Mouse (Mus musculus) neural tube, embryonic 13.5 days (tissue): ENCODE results near the gene Uhrf1bp1l. TPM values are rescaled to one million over a fixed set of nuclear protein-coding genes. Genes with fewer than 3 reads are reported as not detected.
"Not testable (repeated sequence)": the region's sequence is repeated elsewhere in the genome, so short reads cannot be mapped to it uniquely, and the experiment has no call there.

ENCODE experiments used
- ATAC-seq: fragments of 200-750 bp; cut with Nextera tagmentation; 2 replicates; pipeline ENCODE4 v1.8.0; 2017; ENCODE audit warnings: low read depth, mild to moderate bottlenecking, moderate TSS enrichment, moderate library complexity
- H3K27ac ChIP-seq: fragments of 300-500 bp; sonication (generic); replicated peaks from 2 replicates; pipeline ENCODE4 v1.5.1; 2015; ENCODE audit warnings: moderate library complexity, mild to moderate bottlenecking, inconsistent platforms
- H3K27me3 ChIP-seq: fragments of 300-500 bp; sonication (generic); 2 replicates; pipeline ENCODE4 v1.6.1; 2015; ENCODE audit warnings: mild to moderate bottlenecking, inconsistent platforms
- H3K36me3 ChIP-seq: fragments of 300-500 bp; sonication (generic); 2 replicates; pipeline ENCODE4 v1.6.1; 2015; ENCODE audit warnings: mild to moderate bottlenecking, inconsistent platforms
- H3K4me1 ChIP-seq: fragments of 300-500 bp; sonication (generic); replicated peaks from 2 replicates; pipeline ENCODE4 v1.6.1; 2015; ENCODE audit warnings: inconsistent platforms
- H3K4me2 ChIP-seq: fragments of 300-500 bp; sonication (generic); 2 replicates; pipeline ENCODE4 v1.6.1; 2015; ENCODE audit warnings: inconsistent platforms, mild to moderate bottlenecking, moderate library complexity
- H3K4me3 ChIP-seq: fragments of 300-500 bp; sonication (generic); 2 replicates; pipeline ENCODE4 v1.5.1; 2015; ENCODE audit warnings: mild to moderate bottlenecking, inconsistent platforms
- H3K9ac ChIP-seq: fragments of 300-500 bp; sonication (generic); 2 replicates; pipeline ENCODE4 v1.6.1; 2015; ENCODE audit warnings: moderate library complexity, mild to moderate bottlenecking, inconsistent platforms
- H3K9me3 ChIP-seq: fragments of 300-500 bp; sonication (generic); 2 replicates; pipeline ENCODE4 v1.6.1; 2016; ENCODE audit warnings: inconsistent platforms
- WGBS: fragments of 180-500 bp; shearing (Covaris S2); methylation state at CpG from one replicate; pipeline ENCODE4 v1.1.7; 2015; 5-methylcytosine and 5-hydroxymethylcytosine counted together
- polyA plus RNA-seq: library from polyadenylated mRNA; unstranded; fragments of >200 nt; fragmentation: Nextera tagmentation; extraction: Ambion mirVana; gene quantifications from 2 replicates; pipeline ENCODE4 v1.2.1, GENCODE M21; 2015

Gene Uhrf1bp1l
- polyA plus RNA-seq = 31.2 and 31.3 TPM in 2 replicates

DNA sequence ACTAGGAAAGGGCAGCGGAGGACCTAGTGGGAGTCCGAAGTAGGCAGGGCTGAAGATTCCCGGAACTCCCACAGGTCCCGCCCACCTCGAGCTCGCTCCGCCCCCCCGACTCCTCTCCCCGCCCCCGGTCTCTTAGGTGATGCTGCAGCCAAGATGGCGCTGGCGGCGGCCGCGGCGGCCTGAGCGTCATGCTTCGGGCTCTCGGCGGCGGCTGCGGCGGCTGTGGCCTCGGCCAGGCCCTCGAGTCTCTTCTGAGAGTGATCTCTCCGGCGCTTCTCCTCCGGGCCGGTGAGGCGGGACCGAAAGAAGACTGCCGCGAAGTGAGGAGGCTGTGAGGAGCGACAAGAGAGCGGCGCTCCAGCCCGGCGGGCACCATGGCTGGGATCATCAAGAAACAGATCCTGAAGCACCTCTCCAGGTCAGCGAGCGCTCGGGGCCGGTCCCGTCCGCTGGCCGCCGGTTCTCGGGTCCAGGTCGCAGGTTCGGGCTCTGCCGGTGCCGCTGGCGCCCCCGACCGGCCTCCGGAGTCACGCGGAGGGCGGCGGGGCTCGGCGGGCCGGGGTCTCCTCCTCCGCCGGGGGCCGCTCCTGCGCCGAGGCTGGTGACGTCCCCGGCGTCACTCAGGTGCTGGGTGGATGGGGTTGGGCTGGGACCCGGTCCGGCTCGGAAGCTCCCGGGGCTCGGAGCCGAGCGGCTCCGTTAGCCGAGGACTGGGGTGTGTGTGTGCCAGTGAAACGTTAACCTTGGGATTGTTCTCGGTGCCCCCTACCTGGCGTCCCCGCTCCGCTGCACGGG, at the start of gene Uhrf1bp1l:
Gene Uhrf1bp1l, plus strand, starts transcription at position 121 of the 795 bp plus-strand sequence.
- ATAC-seq = peak; percentile 97
- peak within 1 kb of the TSS; percentile 91 for H3K9ac ChIP-seq
- no peaks in the 10 kb centered on the region for H3K36me3 ChIP-seq
- H3K4me1 ChIP-seq = peaks cover 17% of the 10 kb centered on the region
- H3K27ac ChIP-seq = peak within 1 kb of the TSS; percentile 95
- no peaks in the 10 kb centered on the region for H3K27me3 ChIP-seq
- H3K4me2 ChIP-seq = peak within 1 kb of the TSS; percentile 76
- H3K9me3 ChIP-seq = no peaks in the 10 kb centered on the region
- under 1% methylated on average over 79 of the region's 85 CpGs for WGBS
- peak within 1 kb of the TSS; percentile 92 for H3K4me3 ChIP-seq

DNA sequence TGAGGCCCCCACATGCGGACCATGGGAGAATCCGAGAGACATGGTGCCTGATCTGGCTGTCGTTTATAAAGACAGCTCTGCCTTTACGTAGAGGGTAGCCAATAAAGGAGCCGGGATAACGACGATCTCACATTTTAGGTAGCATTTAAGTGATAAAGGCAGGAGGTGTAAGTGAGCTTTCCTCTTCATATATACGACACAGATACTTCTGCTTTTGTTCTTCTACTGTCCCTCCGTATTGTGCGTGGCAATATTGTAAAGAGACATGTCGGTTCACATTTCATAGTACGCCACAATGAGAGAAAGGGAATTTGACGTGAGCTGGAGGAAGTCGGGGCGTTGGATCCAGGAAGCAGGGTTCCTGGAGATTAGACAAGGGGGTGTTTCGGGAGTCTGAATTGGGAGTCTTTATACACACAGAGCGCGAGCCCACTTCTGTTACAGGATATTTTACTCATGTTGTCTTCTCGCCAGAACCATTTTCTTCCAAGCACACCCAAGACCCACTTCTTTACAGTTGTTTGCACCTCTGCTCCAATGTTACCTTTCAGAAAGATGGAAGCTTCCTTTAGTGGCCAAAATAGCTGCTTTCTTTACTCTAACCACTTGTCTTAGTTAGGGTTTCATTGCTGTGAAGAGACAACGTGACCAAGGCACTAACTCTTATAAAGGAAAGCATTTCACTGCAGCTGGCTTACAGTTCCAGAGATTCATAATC, 49.4 kb upstream of the Uhrf1bp1l start:
- Histone ChIP-seq H3K4me1 (no peaks in the 10 kb centered on the region), H3K27me3 (no peaks in the 10 kb centered on the region), H3K4me2 (no peak overlapping the region), H3K9me3 (no peaks in the 10 kb centered on the region), H3K27ac (no peak overlapping the region), H3K4me3 (no peak overlapping the region), H3K36me3 (no peaks in the 10 kb centered on the region), H3K9ac (no peak overlapping the region)
- no peak for ATAC-seq
- WGBS = 83% methylated on average over 20 of the region's 20 CpGs

DNA sequence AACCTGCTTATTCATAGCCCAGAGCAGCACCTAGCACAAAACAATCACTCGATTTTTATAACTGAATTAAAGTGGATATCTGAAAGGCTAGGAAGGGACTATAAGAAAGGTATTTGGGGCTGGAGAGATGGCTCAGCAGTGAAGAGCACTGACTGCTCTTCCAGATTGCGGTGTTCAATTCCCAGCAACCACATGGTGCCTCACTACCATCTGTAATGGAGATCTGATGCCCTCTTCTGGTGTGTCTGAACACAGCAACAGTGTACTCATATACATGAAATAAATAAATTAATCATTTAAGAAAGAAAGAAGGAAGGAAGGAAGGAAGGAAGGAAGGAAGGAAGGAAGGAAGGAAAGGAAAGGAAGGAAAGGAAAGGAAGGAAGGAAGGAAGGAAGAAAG, 48.5 kb upstream of the Uhrf1bp1l start:
- not testable (repeated sequence) for ATAC-seq, H3K27me3 ChIP-seq
- WGBS = 84% methylated on average over 2 of the region's 2 CpGs

DNA sequence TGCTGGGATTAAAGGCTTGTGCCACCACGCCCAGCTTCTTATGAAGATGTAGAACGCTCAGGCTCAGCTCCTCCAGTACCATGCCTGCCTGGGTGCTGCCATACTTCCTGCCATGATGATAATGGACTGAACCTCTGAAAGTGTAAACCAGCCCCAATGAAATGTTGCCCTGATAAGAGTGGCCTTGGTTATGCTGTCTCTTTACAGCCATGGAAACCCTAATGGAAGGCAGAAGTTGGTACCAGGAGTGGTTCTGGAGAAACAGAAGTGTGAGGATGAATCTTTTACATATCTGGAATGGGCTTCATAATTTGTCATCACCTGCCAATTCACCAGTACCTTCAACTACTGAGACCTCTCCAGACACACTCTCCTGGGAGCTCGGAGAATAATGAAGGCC, 46.8 kb upstream of the Uhrf1bp1l start:
- Histone ChIP-seq H3K4me1 (no peaks in the 10 kb centered on the region), H3K9me3 (no peaks in the 10 kb centered on the region), H3K27ac (no peak overlapping the region), H3K4me3 (no peak overlapping the region), H3K36me3 (no peaks in the 10 kb centered on the region), H3K4me2 (no peak overlapping the region), H3K9ac (no peak overlapping the region), H3K27me3 (no peaks in the 10 kb centered on the region)
- no peak for ATAC-seq
- 94% methylated on average over 3 of the region's 3 CpGs for WGBS

More for the DNA sequence above, 48.5 kb upstream of the Uhrf1bp1l start:
- not testable (repeated sequence) for H3K36me3 ChIP-seq, H3K9ac ChIP-seq, H3K4me2 ChIP-seq, H3K27ac ChIP-seq, H3K9me3 ChIP-seq, H3K4me1 ChIP-seq, H3K4me3 ChIP-seq

GRCm38 (mm10) chr10:89703042-89703441, 41.7 kb upstream of the Uhrf1bp1l start:
- no peak overlapping the region for H3K4me2 ChIP-seq
- no peaks in the 10 kb centered on the region for H3K36me3 ChIP-seq
- no peak overlapping the region for H3K9ac ChIP-seq
- ATAC-seq = no peak
- WGBS = 61% methylated on average over 5 of the region's 5 CpGs
- H3K9me3 ChIP-seq = no peaks in the 10 kb centered on the region
- H3K27me3 ChIP-seq = no peaks in the 10 kb centered on the region
- no peak overlapping the region for H3K4me3 ChIP-seq
- H3K27ac ChIP-seq = no peak overlapping the region
- H3K4me1 ChIP-seq = no peaks in the 10 kb centered on the region

DNA sequence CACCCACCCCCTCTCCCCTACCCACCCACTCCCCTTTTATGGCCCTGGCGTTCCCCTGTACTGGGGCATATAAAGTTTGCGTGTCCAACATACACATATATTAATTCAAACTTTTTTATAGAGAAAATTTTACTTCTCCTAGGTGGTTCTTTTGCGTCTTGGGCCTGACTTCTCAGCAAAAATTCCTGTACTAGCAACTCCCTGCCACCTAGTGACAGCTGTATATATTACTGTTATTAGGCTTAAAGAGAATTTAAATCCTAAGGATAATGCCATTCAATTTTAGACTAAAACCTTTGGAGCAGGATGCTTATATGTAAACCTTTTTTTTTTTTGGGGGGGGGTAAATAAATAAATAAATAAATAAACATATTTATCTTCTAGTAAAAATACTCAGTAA, 37.4 kb upstream of the Uhrf1bp1l start:
- Histone ChIP-seq H3K4me1 (no peaks in the 10 kb centered on the region), H3K9me3 (no peaks in the 10 kb centered on the region), H3K4me3 (no peak overlapping the region), H3K9ac (no peak overlapping the region), H3K27ac (no peak overlapping the region), H3K36me3 (peaks cover 14% of the 10 kb centered on the region), H3K4me2 (no peak overlapping the region), H3K27me3 (no peaks in the 10 kb centered on the region)
- 79% methylated on average over 3 of the region's 3 CpGs for WGBS
- no peak for ATAC-seq

DNA sequence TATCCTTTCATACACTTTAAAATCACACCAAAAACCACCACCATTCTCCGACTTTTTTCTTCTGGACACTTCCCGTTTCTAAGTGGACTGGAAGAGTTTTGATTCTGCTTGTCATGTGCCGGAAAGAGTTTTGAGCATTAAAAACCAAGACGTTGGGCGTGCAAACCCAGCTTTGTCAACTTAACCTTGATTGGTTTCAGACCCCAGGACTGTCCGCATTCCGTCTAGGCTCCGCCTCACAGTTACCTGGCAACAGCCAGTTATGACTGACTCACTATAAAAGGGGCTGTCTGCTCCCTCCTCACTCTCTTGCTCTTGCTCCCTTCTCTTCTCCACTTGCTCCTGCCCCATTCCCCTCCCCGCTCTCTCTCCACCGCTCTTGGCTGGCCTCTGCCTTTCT, 36.1 kb upstream of the Uhrf1bp1l start:
- H3K9me3 ChIP-seq = no peaks in the 10 kb centered on the region
- 27% methylated on average over 10 of the region's 10 CpGs for WGBS
- H3K4me1 ChIP-seq = no peaks in the 10 kb centered on the region
- H3K27ac ChIP-seq = no peak overlapping the region
- H3K4me2 ChIP-seq = peak overlapping the region; percentile 13; the same call in 1 of the 2 replicates
- H3K9ac ChIP-seq = no peak overlapping the region
- no peaks in the 10 kb centered on the region for H3K27me3 ChIP-seq
- peaks cover 27% of the 10 kb centered on the region for H3K36me3 ChIP-seq
- ATAC-seq = no peak
- H3K4me3 ChIP-seq = no peak overlapping the region

DNA sequence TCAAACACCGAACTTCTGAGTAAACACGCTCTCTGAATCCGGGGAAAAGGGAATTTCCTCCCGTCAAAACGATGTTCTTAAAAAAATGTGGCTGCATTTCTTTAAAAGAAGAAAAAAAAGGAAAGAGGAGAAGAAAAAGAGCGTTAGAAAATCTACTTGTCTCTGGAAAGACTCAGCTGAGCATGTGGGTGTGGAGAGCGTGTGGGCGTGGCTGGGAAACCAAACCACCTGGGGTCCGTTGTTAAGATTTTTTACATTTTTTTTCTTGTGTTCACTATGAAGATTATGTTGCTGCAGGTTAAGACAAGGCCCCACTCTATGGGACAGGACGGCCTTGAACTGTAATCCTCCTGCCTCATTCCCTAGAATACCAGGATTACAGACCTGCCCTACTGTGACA, 29.9 kb upstream of the Uhrf1bp1l start:
- Histone ChIP-seq H3K9me3 (no peaks in the 10 kb centered on the region), H3K36me3 (peaks cover 60% of the 10 kb centered on the region), H3K4me1 (no peaks in the 10 kb centered on the region), H3K27me3 (no peaks in the 10 kb centered on the region), H3K4me3 (no peak overlapping the region), H3K4me2 (no peak overlapping the region), H3K9ac (no peak overlapping the region), H3K27ac (no peak overlapping the region)
- WGBS = 94% methylated on average over 10 of the region's 10 CpGs
- ATAC-seq = no peak

- no peak overlapping the region for H3K4me3 ChIP-seq
- no peak overlapping the region for H3K4me2 ChIP-seq
- H3K27me3 ChIP-seq = no peaks in the 10 kb centered on the region
- ATAC-seq = no peak
- H3K36me3 ChIP-seq = peaks cover 51% of the 10 kb centered on the region
- H3K9me3 ChIP-seq = no peaks in the 10 kb centered on the region
- H3K9ac ChIP-seq = no peak overlapping the region
- H3K4me1 ChIP-seq = no peaks in the 10 kb centered on the region
- H3K27ac ChIP-seq = peak overlapping the region; percentile 39; the same call in 1 of the 2 replicates
These were observed 24.5 kb upstream of the Uhrf1bp1l start for GRCm38 (mm10) chr10:89720252-89720651.

DNA sequence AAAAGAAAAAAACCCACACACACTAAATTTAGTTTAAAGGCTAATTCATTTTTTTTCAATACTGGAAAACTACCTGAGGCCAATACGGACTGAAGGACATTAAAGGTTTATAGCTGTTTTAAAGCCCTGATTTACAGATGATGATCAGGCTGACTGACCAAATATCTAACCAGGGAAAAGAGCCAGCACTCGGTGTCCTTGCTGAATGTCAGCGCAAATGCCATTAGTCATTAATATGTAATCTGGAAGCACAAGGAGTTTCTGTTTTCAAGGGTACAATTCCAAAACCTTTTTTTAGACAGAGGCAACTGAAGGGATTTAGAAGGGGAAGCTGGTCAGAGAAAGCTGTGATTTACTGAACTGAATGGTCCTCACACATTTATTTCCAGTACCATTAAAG, 24.0 kb upstream of the Uhrf1bp1l start:
- no peak for ATAC-seq
- Histone ChIP-seq H3K27me3 (no peaks in the 10 kb centered on the region), H3K36me3 (peaks cover 51% of the 10 kb centered on the region), H3K9me3 (no peaks in the 10 kb centered on the region), H3K4me2 (no peak overlapping the region), H3K9ac (no peak overlapping the region), H3K27ac (no peak overlapping the region), H3K4me3 (no peak overlapping the region), H3K4me1 (no peaks in the 10 kb centered on the region)
- 87% methylated on average over 3 of the region's 3 CpGs for WGBS

- Histone ChIP-seq H3K27ac (no peak overlapping the region), H3K4me3 (no peak overlapping the region), H3K9me3 (no peaks in the 10 kb centered on the region), H3K9ac (no peak overlapping the region), H3K27me3 (no peaks in the 10 kb centered on the region), H3K36me3 (peaks cover 55% of the 10 kb centered on the region), H3K4me1 (no peaks in the 10 kb centered on the region), H3K4me2 (no peak overlapping the region)
- ATAC-seq = no peak
- 91% methylated on average over 14 of the region's 14 CpGs for WGBS
These were observed 22.3 kb upstream of the Uhrf1bp1l start for GRCm38 (mm10) chr10:89722247-89723195.

GRCm38 (mm10) chr10:89730386-89730785, 14.4 kb upstream of the Uhrf1bp1l start:
- H3K36me3 ChIP-seq = peaks cover 20% of the 10 kb centered on the region
- peaks cover 19% of the 10 kb centered on the region for H3K4me1 ChIP-seq
- 0 out of 2 replicates have a peak, but pooled peaks cover 3% of the 10 kb centered on the region for H3K27me3 ChIP-seq
- no peak overlapping the region for H3K27ac ChIP-seq
- peak overlapping the region; percentile 80; the same call in 1 of the 2 replicates for H3K4me2 ChIP-seq
- no peaks in the 10 kb centered on the region for H3K9me3 ChIP-seq
- WGBS = 89% methylated on average over 6 of the region's 6 CpGs
- no peak overlapping the region for H3K4me3 ChIP-seq
- H3K9ac ChIP-seq = no peak overlapping the region
- ATAC-seq = no peak
